In the genomic region with DNA sequence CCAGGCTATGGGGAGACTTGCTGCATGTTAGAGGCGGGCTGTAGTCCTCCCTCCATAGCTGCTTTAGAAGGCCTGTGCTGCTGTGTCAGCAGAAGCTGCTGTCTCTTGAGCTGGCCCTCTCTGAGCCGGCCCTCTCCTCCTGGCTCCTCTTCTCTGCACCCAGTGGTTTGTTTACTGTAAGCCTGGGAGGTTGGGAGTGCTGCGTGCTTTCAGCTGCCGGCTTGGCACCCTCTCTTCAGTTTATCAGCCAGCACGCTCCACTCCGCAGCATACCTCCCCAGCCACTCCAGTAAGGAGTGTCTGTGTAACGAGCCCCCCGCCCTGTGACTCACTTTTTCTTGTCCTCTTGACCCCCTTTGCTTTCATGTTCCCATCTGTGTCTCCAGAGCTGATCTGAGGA, we compare ENCODE assay signal across 8 mouse cellular contexts. TPM values are rescaled to one million over a fixed set of nuclear protein-coding genes. Genes with fewer than 3 reads are reported as not detected.
DNase-seq lines count a peak whose midpoint lies in the region; ATAC-seq lines count a peak whose summit lies in the region.

No protein-coding gene starts in this region.

- no peak overlapping the region for H3K4me3 ChIP-seq in kidney, embryonic 16.5 days (ENCODE audit: low read length)
- H3K4me3 ChIP-seq in limb, embryonic 13.5 days = no peak overlapping the region
- H3K4me3 ChIP-seq in stomach, embryonic 15.5 days (replicated peaks) = no peak overlapping the region

- H3K4me2 ChIP-seq in kidney, embryonic 16.5 days (replicated peaks; ENCODE audit: low read depth, low read length) = no peak overlapping the region
- H3K4me2 ChIP-seq in limb, embryonic 13.5 days (replicated peaks) = no peak overlapping the region
- peak overlapping the region; percentile 19 for H3K4me2 ChIP-seq in stomach, embryonic 15.5 days

- DNase-seq in kidney, adult 8-10 months = no peak
- DNase-seq in gastrocnemius, postnatal 36 days = peak; percentile 44 to 48
- DNase-seq in layer of hippocampus, adult 11-12 months (ENCODE audit: low spot score) = no peak
- no peak for DNase-seq in right cerebral cortex, postnatal 4 days

- H3K27ac ChIP-seq in kidney, embryonic 16.5 days (ENCODE audit: low read length) = peak overlapping the region; percentile 66
- H3K27ac ChIP-seq in limb, embryonic 13.5 days = no peak overlapping the region
- peak overlapping the region; percentile 94 for H3K27ac ChIP-seq in stomach, embryonic 15.5 days

- peaks cover 29% of the 10 kb centered on the region for H3K4me1 ChIP-seq in kidney, embryonic 16.5 days (ENCODE audit: insufficient read depth, low read length)
- H3K4me1 ChIP-seq in limb, embryonic 13.5 days = peaks cover 9% of the 10 kb centered on the region; the same call in 1 of the 2 replicates
- peaks cover 46% of the 10 kb centered on the region for H3K4me1 ChIP-seq in stomach, embryonic 15.5 days

- no peak for ATAC-seq in kidney, embryonic 16.5 days (ENCODE audit: low FRiP score, low TSS enrichment)
- ATAC-seq in limb, embryonic 13.5 days (ENCODE audit: low FRiP score, low read depth) = no peak
- ATAC-seq in stomach, embryonic 15.5 days (ENCODE audit: insufficient read depth, low FRiP score, low read depth) = peak; percentile 68
- ATAC-seq in granulocyte monocyte progenitor cell, adult 5-6 weeks (replicated peaks; ENCODE audit: poor library complexity, severe bottlenecking) = no peak

- WGBS in kidney, embryonic 16.5 days = 50% methylated on average over 8 of the region's 8 CpGs
- WGBS in limb, embryonic 13.5 days = 46% methylated on average over 8 of the region's 8 CpGs
- WGBS in stomach, embryonic 15.5 days = 21% methylated on average over 8 of the region's 8 CpGs

- no peaks in the 10 kb centered on the region for H3K27me3 ChIP-seq in kidney, embryonic 16.5 days (ENCODE audit: insufficient read depth, low read length)
- no peaks in the 10 kb centered on the region for H3K27me3 ChIP-seq in limb, embryonic 13.5 days
- H3K27me3 ChIP-seq in stomach, embryonic 15.5 days (replicated peaks) = no peaks in the 10 kb centered on the region

- peaks cover 6% of the 10 kb centered on the region; the same call in 1 of the 2 replicates for H3K36me3 ChIP-seq in kidney, embryonic 16.5 days (ENCODE audit: insufficient read depth, low read length)
- H3K36me3 ChIP-seq in limb, embryonic 13.5 days = peaks cover 48% of the 10 kb centered on the region
- no peaks in the 10 kb centered on the region; the same call in 1 of the 2 replicates for H3K36me3 ChIP-seq in stomach, embryonic 15.5 days

- no peak overlapping the region for H3K9ac ChIP-seq in kidney, embryonic 16.5 days (replicated peaks; ENCODE audit: low read length)
- H3K9ac ChIP-seq in limb, embryonic 13.5 days = 0 out of 2 replicates have a peak overlapping the region, but pooled peaks have one; percentile 4
- H3K9ac ChIP-seq in stomach, embryonic 15.5 days = no peak overlapping the region

- peaks cover 7% of the 10 kb centered on the region; the same call in 1 of the 2 replicates for H3K9me3 ChIP-seq in kidney, embryonic 16.5 days (ENCODE audit: low read length)
- H3K9me3 ChIP-seq in limb, embryonic 13.5 days = no peaks in the 10 kb centered on the region
- H3K9me3 ChIP-seq in stomach, embryonic 15.5 days = no peaks in the 10 kb centered on the region

- intact Hi-C loops in gastrocnemius, postnatal 36 days (cut with DNase I) = loop anchor here (2.0 kb wide), 1 partner anchor 74 kb away; no protein-coding TSS in a partner anchor

RNA-seq across cellular contexts. Expression of a gene that starts 12.9 kb away (rescaled TPM):
- 18.6 and 23.0 TPM in 2 replicates for polyA plus RNA-seq in kidney, embryonic 16.5 days (2015; fragmentation: Nextera tagmentation; extraction: Ambion mirVana)
- total RNA-seq in gastrocnemius, postnatal 36 days (2021) = 1 to 10 TPM; 3.2 to 3.5 TPM
- polyA plus RNA-seq in limb, embryonic 13.5 days (2015; fragmentation: Nextera tagmentation; extraction: Ambion mirVana) = 9.4 and 9.8 TPM in 2 replicates
- polyA plus RNA-seq in stomach, embryonic 15.5 days (2015; fragmentation: Nextera tagmentation; extraction: Ambion mirVana) = 17.0 and 17.9 TPM in 2 replicates
- 9.3 and 15.7 TPM in 2 replicates for total RNA-seq in granulocyte monocyte progenitor cell, adult 5-6 weeks (2014; fragmentation: Nextera tagmentation)
- 12.7 and 13.7 TPM in 2 replicates for total RNA-seq in granulocyte monocyte progenitor cell, adult 5-6 weeks (2017)

RNA-seq across cellular contexts. Expression of a gene that starts 21.3 kb away (rescaled TPM):
- 0.77 TPM in 1 of 2 replicates, not detected in the other for polyA plus RNA-seq in kidney, embryonic 16.5 days (2015; fragmentation: Nextera tagmentation; extraction: Ambion mirVana)
- not detected for total RNA-seq in gastrocnemius, postnatal 36 days (2021)
- polyA plus RNA-seq in limb, embryonic 13.5 days (2015; fragmentation: Nextera tagmentation; extraction: Ambion mirVana) = 0.28 TPM in 1 of 2 replicates, not detected in the other
- polyA plus RNA-seq in stomach, embryonic 15.5 days (2015; fragmentation: Nextera tagmentation; extraction: Ambion mirVana) = 0.13 and 0.26 TPM in 2 replicates
- 1.5 and 12.9 TPM in 2 replicates for total RNA-seq in granulocyte monocyte progenitor cell, adult 5-6 weeks (2014; fragmentation: Nextera tagmentation)
- total RNA-seq in granulocyte monocyte progenitor cell, adult 5-6 weeks (2017) = 7.4 and 8.2 TPM in 2 replicates

RNA-seq across cellular contexts. Expression of a gene that starts 25.5 kb away (rescaled TPM):
- 54.3 and 57.9 TPM in 2 replicates for polyA plus RNA-seq in kidney, embryonic 16.5 days (2015; fragmentation: Nextera tagmentation; extraction: Ambion mirVana)
- total RNA-seq in gastrocnemius, postnatal 36 days (2021) = 1 to 10 TPM; 8.0 to 8.9 TPM
- polyA plus RNA-seq in limb, embryonic 13.5 days (2015; fragmentation: Nextera tagmentation; extraction: Ambion mirVana) = 38.1 and 41.6 TPM in 2 replicates
- polyA plus RNA-seq in stomach, embryonic 15.5 days (2015; fragmentation: Nextera tagmentation; extraction: Ambion mirVana) = 38.5 and 41.5 TPM in 2 replicates
- total RNA-seq in granulocyte monocyte progenitor cell, adult 5-6 weeks (2014; fragmentation: Nextera tagmentation) = 26.8 and 35.8 TPM in 2 replicates
- 30.5 and 32.2 TPM in 2 replicates for total RNA-seq in granulocyte monocyte progenitor cell, adult 5-6 weeks (2017)

RNA-seq across cellular contexts. Expression of a gene that starts 30.2 kb away (rescaled TPM):
- 51.9 and 58.9 TPM in 2 replicates for polyA plus RNA-seq in kidney, embryonic 16.5 days (2015; fragmentation: Nextera tagmentation; extraction: Ambion mirVana)
- 10 to 100 TPM in 1 of 2 experiments, 1 to 10 TPM in 1; 8.8 to 12.4 TPM for total RNA-seq in gastrocnemius, postnatal 36 days (2021)
- polyA plus RNA-seq in limb, embryonic 13.5 days (2015; fragmentation: Nextera tagmentation; extraction: Ambion mirVana) = 44.1 and 50.5 TPM in 2 replicates
- 50.7 and 54.5 TPM in 2 replicates for polyA plus RNA-seq in stomach, embryonic 15.5 days (2015; fragmentation: Nextera tagmentation; extraction: Ambion mirVana)
- 76.1 and 81.6 TPM in 2 replicates for total RNA-seq in granulocyte monocyte progenitor cell, adult 5-6 weeks (2014; fragmentation: Nextera tagmentation)
- total RNA-seq in granulocyte monocyte progenitor cell, adult 5-6 weeks (2017) = 68.2 and 82.4 TPM in 2 replicates

RNA-seq across cellular contexts. Expression of a gene that starts 38.4 kb away (rescaled TPM):
- polyA plus RNA-seq in kidney, embryonic 16.5 days (2015; fragmentation: Nextera tagmentation; extraction: Ambion mirVana) = 40.0 and 40.1 TPM in 2 replicates
- total RNA-seq in gastrocnemius, postnatal 36 days (2021) = 1 to 10 TPM; 1.6 to 2.1 TPM
- polyA plus RNA-seq in limb, embryonic 13.5 days (2015; fragmentation: Nextera tagmentation; extraction: Ambion mirVana) = 43.0 and 44.5 TPM in 2 replicates
- 26.9 and 27.6 TPM in 2 replicates for polyA plus RNA-seq in stomach, embryonic 15.5 days (2015; fragmentation: Nextera tagmentation; extraction: Ambion mirVana)
- total RNA-seq in granulocyte monocyte progenitor cell, adult 5-6 weeks (2014; fragmentation: Nextera tagmentation) = 51.8 and 62.8 TPM in 2 replicates
- total RNA-seq in granulocyte monocyte progenitor cell, adult 5-6 weeks (2017) = 42.9 and 63.5 TPM in 2 replicates

Comparison
In these comparisons a context has a peak if more than half of its experiments do, and no peak if none do; other contexts are left out.
1. DNase-seq: peak in gastrocnemius, postnatal 36 days (2 of 2); none in kidney, adult 8-10 months (0 of 2), layer of hippocampus, adult 11-12 months (single experiment) and right cerebral cortex, postnatal 4 days (single experiment).